Mouse (Mus musculus) myocyte (in vitro differentiated cells): ENCODE measurements around the gene Nup188.

ENCODE experiments used
- CEBPB ChIP-seq: IDR thresholded peaks from 2 replicates; pipeline ENCODE4 v1.6.1; 2011; ENCODE audit warnings: mild to moderate bottlenecking, moderate library complexity; ENCODE audit not compliant: poor library complexity, insufficient read depth, severe bottlenecking
- E2F4 ChIP-seq: IDR thresholded peaks from one replicate; pipeline ENCODE4 v1.6.1; 2011; ENCODE audit warnings: mild to moderate bottlenecking, control low read depth, moderate library complexity; ENCODE audit not compliant: insufficient read depth
- MAX ChIP-seq: IDR thresholded peaks from one replicate; pipeline ENCODE4 v1.6.1; 2011; ENCODE audit warnings: low read depth, mild to moderate bottlenecking, control low read depth
- MYOG ChIP-seq, 3 experiments: IDR thresholded peaks; one replicate each; pipeline ENCODE4 v1.6.1; 2011; ENCODE audit warnings: control low read depth in 2 of 3, low read depth in 2 of 3, mild to moderate bottlenecking in 2 of 3; ENCODE audit not compliant: insufficient read length in 2 of 3, control insufficient read depth in 1 of 3, insufficient read depth in 1 of 3
- POLR2A ChIP-seq: IDR thresholded peaks from one replicate; pipeline ENCODE4 v1.6.1; 2011; ENCODE audit warnings: low read depth, mild to moderate bottlenecking, control low read depth, moderate library complexity; ENCODE audit not compliant: insufficient read length
- POLR2AphosphoS2 ChIP-seq: IDR thresholded peaks from one replicate; pipeline ENCODE4 v1.6.1; 2011; ENCODE audit warnings: low read depth, control low read depth; ENCODE audit not compliant: insufficient read length
- SRF ChIP-seq: IDR thresholded peaks from one replicate; pipeline ENCODE4 v1.6.1; 2011; ENCODE audit warnings: low read depth; ENCODE audit not compliant: control insufficient read depth, insufficient read length
- USF1 ChIP-seq: IDR thresholded peaks from one replicate; pipeline ENCODE4 v1.6.1; 2011; ENCODE audit warnings: low read depth, mild to moderate bottlenecking, control low read depth, moderate library complexity

GRCm38 (mm10) chr2:30283193-30283592, 3.0 kb upstream of the Nup188 start:
- TF ChIP-seq SRF (no peak), POLR2AphosphoS2 (peak; percentile 15), POLR2A (no peak), USF1 (no peak), MAX (no peak), MYOG (IDR thresholded peaks at IDR 0.05; ENCODE audit: control insufficient read depth in 1 of 3, insufficient read depth in 1 of 3, insufficient read length in 2 of 3, low read depth in 2 of 3) (no peak), CEBPB (no peak), E2F4 (no peak)
